Mouse (Mus musculus) G1E (cell line): Measurements from ENCODE around the gene Mgat2.

Experiments
- CTCF ChIP-seq: IDR thresholded peaks from 2 replicates; pipeline ENCODE4 v1.5.1; 2012; ENCODE audit warnings: low read depth, low read length, inconsistent platforms, mixed read lengths
- GATA1 ChIP-seq: IDR thresholded peaks from 2 replicates; pipeline ENCODE4 v1.6.1; 2012; ENCODE audit warnings: borderline replicate concordance, low read length, inconsistent platforms, mixed read lengths
- GATA2 ChIP-seq: IDR thresholded peaks from 2 replicates; pipeline ENCODE4 v1.6.1; 2012; ENCODE audit warnings: low read depth, low read length, inconsistent platforms, borderline replicate concordance
- POLR2AphosphoS5 ChIP-seq: IDR thresholded peaks from 2 replicates; pipeline ENCODE4 v1.6.1; 2012; ENCODE audit warnings: low read depth, low read length, inconsistent platforms; ENCODE audit not compliant: insufficient replicate concordance
- TAL1 ChIP-seq: conservative IDR thresholded peaks from 2 replicates; pipeline ENCODE4 v1.6.1; 2012; ENCODE audit warnings: low read depth, low read length, inconsistent platforms, mixed read lengths

DNA sequence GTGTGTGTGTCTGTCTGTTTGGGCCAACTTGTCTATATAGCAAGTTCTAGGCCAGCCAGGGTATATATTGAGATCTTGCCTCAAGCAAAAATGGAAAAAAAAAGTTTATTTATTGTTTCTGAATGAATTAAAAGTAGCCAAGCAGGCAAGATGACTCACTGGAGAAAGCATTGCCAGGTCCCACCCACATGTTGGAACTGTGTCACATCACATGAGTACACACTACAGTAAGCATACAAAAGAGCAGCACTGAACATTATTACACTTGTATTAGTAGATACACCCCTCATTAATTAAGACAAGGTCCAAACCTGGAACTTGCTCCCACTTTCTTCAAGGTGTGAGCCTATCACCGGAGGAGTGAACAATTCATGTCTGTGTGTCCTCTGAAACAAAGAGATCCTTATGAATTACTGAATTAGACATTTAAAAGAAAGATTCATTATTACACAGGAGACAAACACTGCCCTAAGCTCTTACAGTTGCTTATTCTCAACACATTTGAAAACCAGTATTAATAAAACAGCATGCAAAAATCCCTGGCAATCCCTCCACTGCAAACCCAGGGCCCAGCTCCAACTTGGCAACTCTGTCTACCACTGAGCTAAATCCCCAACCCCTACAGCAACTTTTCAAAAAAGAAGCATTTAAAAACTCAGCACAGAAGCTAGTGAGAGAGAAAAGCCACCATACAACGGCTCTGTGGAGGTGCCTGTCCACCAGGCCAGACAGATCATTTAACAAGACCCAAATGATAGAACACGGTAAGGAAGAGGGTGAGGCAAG is 31.2 kb downstream of the Mgat2 start:
- no peak for TF ChIP-seq CTCF
- TF ChIP-seq POLR2AphosphoS5: no peak
- TF ChIP-seq TAL1: no peak
- no peak for TF ChIP-seq GATA1
- TF ChIP-seq GATA2: no peak
